Mouse (Mus musculus) lung, postnatal 0 days (tissue): Measurements from ENCODE around the gene Ttll4. TPM values are rescaled to one million over a fixed set of nuclear protein-coding genes. Genes with fewer than 3 reads are reported as not detected.
A peak's percentile ranks its signal among the peaks of the same experiment; 100 is the strongest.

ENCODE experiments used
- ATAC-seq: fragments of 200-750 bp; cut with Nextera tagmentation; 2 replicates; pipeline ENCODE4 v1.8.0; 2017; ENCODE audit warnings: moderate library complexity
- DNase-seq: peaks from one replicate; pipeline ENCODE4 v3.0.0-alpha.2; 2016; ENCODE audit warnings: low spot score
- H3K27ac ChIP-seq: fragments of 300-500 bp; sonication (generic); 2 replicates; pipeline ENCODE4 v1.5.1; 2014; ENCODE audit warnings: antibody characterized with exemption, mild to moderate bottlenecking, low read length, mixed read lengths
- H3K27me3 ChIP-seq: fragments of 300-500 bp; sonication (generic); replicated peaks from 2 replicates; pipeline ENCODE4 v1.6.1; 2014; ENCODE audit warnings: low read length, mixed read lengths; ENCODE audit not compliant: insufficient read depth
- H3K36me3 ChIP-seq: fragments of 300-500 bp; sonication (generic); 2 replicates; pipeline ENCODE4 v1.6.1; 2014; ENCODE audit warnings: low read length, mixed read lengths; ENCODE audit not compliant: insufficient read depth
- H3K4me1 ChIP-seq: fragments of 300-500 bp; sonication (generic); 2 replicates; pipeline ENCODE4 v1.6.1; 2014; ENCODE audit warnings: antibody characterized with exemption, low read depth, low read length, mixed read lengths; ENCODE audit not compliant: insufficient read depth
- H3K4me2 ChIP-seq: fragments of 300-500 bp; sonication (generic); replicated peaks from 2 replicates; pipeline ENCODE4 v1.6.1; 2014; ENCODE audit warnings: low read depth, mild to moderate bottlenecking, low read length, moderate library complexity, mixed read lengths
- H3K4me3 ChIP-seq: fragments of 300-500 bp; sonication (generic); 2 replicates; pipeline ENCODE4 v1.5.1; 2014; ENCODE audit warnings: low read depth, low read length
- H3K9ac ChIP-seq: fragments of 300-500 bp; sonication (generic); replicated peaks from 2 replicates; pipeline ENCODE4 v1.6.1; 2014; ENCODE audit warnings: low read depth, mild to moderate bottlenecking
- H3K9me3 ChIP-seq: fragments of 300-500 bp; sonication (generic); 2 replicates; pipeline ENCODE4 v1.6.1; 2016; ENCODE audit warnings: low read length, mixed read lengths
- CTCF ChIP-seq: IDR thresholded peaks from 2 replicates; pipeline ENCODE4 v1.5.1; 2016; ENCODE audit warnings: antibody characterized with exemption, mild to moderate bottlenecking
- EP300 ChIP-seq: IDR thresholded peaks from 2 replicates; pipeline ENCODE4 v1.6.1; 2016; ENCODE audit warnings: antibody characterized with exemption, mild to moderate bottlenecking, control low read depth
- WGBS: fragments of 180-500 bp; shearing (Covaris S2); extraction: QIAGEN DNeasy Blood & Tissue Kit; methylation state at CpG from one replicate; pipeline ENCODE4 v1.1.7; 2014; 5-methylcytosine and 5-hydroxymethylcytosine counted together
- polyA plus RNA-seq: library from polyadenylated mRNA; unstranded; fragments of >200 nt; fragmentation: Nextera tagmentation; extraction: Ambion mirVana; gene quantifications from 2 replicates; pipeline ENCODE4 v1.2.1, GENCODE M21; 2015

Gene Ttll4
- polyA plus RNA-seq, 1 experiment from 2014 or later: 4.2 TPM

DNA sequence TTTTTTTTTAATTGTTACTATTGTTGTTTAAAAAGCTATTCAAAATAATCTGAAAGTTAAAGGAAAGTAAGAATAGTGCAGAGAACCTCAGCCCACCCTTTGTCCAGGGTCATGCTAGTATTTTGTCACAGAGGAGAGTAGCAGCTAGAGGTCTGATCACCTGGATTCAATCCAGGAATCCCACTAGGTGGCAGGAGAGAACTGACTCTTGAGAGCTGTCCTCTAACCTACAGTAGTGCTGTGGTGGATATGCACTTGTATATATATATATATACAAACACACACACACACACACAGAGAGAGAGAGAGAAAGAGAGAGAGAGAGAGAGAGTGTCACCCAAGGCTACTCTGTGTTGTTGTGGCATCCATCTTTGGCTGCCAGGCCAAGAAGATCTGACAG is 17.6 kb upstream of the Ttll4 start:
- TF ChIP-seq EP300 (no peak), CTCF (peak; percentile 58)
- no peaks in the 10 kb centered on the region for H3K4me1 ChIP-seq
- ATAC-seq (peak; percentile 46; the same call in 1 of the 2 replicates), DNase-seq (peak; percentile 50)
- no peaks in the 10 kb centered on the region for H3K36me3 ChIP-seq
- H3K9me3 ChIP-seq: no peaks in the 10 kb centered on the region
- H3K9ac ChIP-seq: no peak overlapping the region
- H3K27me3 ChIP-seq: no peaks in the 10 kb centered on the region
- no peak overlapping the region for H3K4me3 ChIP-seq
- no peak overlapping the region for H3K27ac ChIP-seq
- H3K4me2 ChIP-seq: no peak overlapping the region

DNA sequence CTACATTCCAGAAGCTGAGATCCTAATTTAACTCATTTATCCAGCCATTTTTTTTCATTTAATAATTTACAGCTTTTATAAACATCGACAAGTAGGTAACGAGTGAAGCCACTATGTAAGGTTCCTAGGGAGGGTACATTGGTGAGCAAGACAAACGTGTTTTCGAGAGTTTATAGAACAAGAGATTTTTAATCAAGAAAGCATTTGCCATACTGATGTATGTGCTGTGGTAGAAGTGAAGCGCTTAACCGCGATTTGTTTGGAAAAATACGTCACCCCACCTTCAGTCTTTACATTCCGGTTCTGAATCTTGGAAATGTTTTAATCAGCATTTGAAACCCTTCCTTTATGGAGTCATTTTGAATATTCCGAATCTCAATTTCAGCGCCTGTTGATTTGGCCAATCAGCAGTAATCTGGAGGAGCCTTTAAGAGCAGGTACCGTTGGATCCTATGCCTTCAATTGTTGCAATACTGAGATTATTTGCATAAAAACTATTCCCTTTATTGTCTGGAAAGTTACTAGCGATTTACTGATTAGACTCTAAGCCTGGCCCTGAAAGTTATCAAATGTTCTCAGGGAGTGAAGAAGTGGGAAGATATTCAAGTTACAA is 814 bp downstream of the Ttll4 start:
- TF ChIP-seq EP300: no peak
- TF ChIP-seq CTCF: no peak
- peak overlapping the region; percentile 71 for H3K4me2 ChIP-seq
- H3K4me3 ChIP-seq: peak overlapping the region; percentile 64
- peak overlapping the region; percentile 56 for H3K9ac ChIP-seq
- no peaks in the 10 kb centered on the region for H3K9me3 ChIP-seq
- H3K27me3 ChIP-seq: no peaks in the 10 kb centered on the region
- H3K27ac ChIP-seq: peak overlapping the region; percentile 43; the same call in 1 of the 2 replicates
- H3K4me1 ChIP-seq: peaks cover 8% of the 10 kb centered on the region; the same call in 1 of the 2 replicates
- DNase-seq (no peak), ATAC-seq (no peak)
- H3K36me3 ChIP-seq: no peaks in the 10 kb centered on the region
- WGBS: 3% methylated on average over 13 of the region's 13 CpGs

DNA sequence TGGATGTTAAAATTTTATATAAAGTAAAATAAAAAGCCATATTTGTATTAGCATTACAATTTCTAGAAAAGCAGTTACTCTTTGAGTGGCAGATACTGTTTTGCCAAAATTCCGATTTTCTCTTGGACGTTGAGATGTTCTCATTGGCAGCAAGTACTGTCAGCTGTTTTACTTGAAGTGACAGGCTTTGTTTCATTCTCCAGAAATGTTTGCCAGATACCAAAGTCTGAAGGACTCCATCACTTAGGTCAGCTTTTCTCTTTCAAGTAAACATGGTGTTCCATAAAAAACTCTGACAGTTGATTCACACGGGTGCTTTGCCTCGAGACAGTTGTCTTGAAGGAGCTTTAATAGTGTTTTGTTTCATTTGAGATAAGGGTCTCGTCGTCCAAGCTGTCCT is 3.6 kb downstream of the Ttll4 start:
- Histone ChIP-seq H3K27me3 (no peaks in the 10 kb centered on the region), H3K4me1 (peaks cover 8% of the 10 kb centered on the region; the same call in 1 of the 2 replicates), H3K36me3 (no peaks in the 10 kb centered on the region), H3K4me2 (no peak overlapping the region), H3K9me3 (no peaks in the 10 kb centered on the region), H3K27ac (no peak overlapping the region), H3K9ac (no peak overlapping the region), H3K4me3 (no peak overlapping the region)
- 28% methylated on average over 6 of the region's 6 CpGs for WGBS
- DNase-seq (peak; percentile 53), ATAC-seq (no peak)
- TF ChIP-seq EP300 (no peak), CTCF (no peak)

DNA sequence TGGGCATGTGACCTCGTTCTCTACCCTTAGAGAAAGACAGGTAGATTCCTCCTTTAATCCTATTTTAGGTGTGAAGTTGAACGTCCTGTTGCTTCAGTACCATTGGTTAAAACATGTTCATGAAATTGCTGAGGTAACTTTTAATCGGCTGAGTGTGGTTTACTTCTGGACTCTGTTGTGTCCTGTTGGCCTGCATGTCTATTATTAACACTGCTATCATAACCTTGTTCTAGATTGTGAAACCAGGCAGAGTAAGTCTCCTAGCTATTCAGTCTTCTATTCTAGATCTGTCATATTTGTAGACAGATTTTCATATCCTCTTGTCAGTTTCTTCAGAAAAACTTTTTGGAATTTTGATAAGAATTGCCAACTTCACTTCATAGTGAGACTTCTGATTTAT is 6.8 kb downstream of the Ttll4 start:
- Histone ChIP-seq H3K27ac (no peak overlapping the region), H3K4me3 (no peak overlapping the region), H3K27me3 (no peaks in the 10 kb centered on the region), H3K4me1 (peaks cover 4% of the 10 kb centered on the region; the same call in 1 of the 2 replicates), H3K9ac (no peak overlapping the region), H3K9me3 (no peaks in the 10 kb centered on the region), H3K36me3 (0 out of 2 replicates have a peak, but pooled peaks cover 3% of the 10 kb centered on the region), H3K4me2 (no peak overlapping the region)
- ATAC-seq (no peak), DNase-seq (no peak)
- WGBS: 81% methylated on average over 3 of the region's 3 CpGs
- TF ChIP-seq CTCF (no peak), EP300 (no peak)

DNA sequence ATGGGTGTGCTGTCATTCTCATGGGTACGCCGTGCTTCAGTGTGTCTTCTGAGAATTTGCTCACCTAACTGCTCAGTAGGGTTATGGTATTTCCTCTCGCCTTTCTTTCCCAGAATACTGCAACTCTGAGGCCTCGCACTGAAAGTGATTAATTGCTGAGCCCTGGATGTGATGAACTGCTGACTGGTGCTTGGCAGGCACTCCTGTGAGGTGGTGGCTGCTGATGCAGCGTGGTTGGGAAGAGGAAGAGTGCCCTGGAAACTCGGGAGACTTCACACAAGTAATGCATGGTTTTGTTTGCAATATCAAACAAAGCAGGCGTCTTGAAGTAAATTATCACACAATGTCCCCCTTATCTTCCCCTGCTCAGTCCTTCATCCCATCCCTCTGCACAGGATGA is 11.2 kb downstream of the Ttll4 start:
- Histone ChIP-seq H3K4me3 (no peak overlapping the region), H3K36me3 (0 out of 2 replicates have a peak, but pooled peaks cover 3% of the 10 kb centered on the region), H3K4me2 (no peak overlapping the region), H3K9ac (no peak overlapping the region), H3K9me3 (no peaks in the 10 kb centered on the region), H3K27me3 (no peaks in the 10 kb centered on the region), H3K4me1 (no peaks in the 10 kb centered on the region), H3K27ac (no peak overlapping the region)
- whole genome bisulfite sequencing: 57% methylated on average over 7 of the region's 7 CpGs
- TF ChIP-seq CTCF (no peak), EP300 (no peak)
- no peak for DNase-seq
- no peak for ATAC-seq

DNA sequence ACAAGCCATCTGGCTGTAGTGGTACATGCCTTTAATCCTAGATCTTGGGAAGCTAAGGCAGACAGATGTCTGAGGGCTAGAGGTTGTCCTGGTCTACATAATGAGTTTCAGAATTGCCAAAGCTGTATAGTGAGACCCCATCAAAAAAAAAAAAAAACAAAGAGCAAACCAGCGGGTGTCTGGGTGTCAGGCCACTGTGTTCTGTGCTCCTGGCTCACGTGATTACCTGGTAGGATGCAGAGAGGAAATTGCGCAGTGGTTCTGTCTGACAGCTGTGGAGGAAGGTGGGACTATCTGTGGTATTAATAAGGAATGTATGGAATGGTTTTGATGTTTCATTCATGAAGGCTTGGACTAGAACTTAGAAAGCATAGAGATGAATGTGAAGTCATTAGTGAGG is 15.3 kb downstream of the Ttll4 start:
- no peak for TF ChIP-seq CTCF
- TF ChIP-seq EP300: no peak
- Histone ChIP-seq H3K4me1 (no peaks in the 10 kb centered on the region), H3K27me3 (no peaks in the 10 kb centered on the region), H3K4me2 (no peak overlapping the region), H3K9me3 (no peaks in the 10 kb centered on the region), H3K36me3 (peaks cover 10% of the 10 kb centered on the region; the same call in 1 of the 2 replicates), H3K27ac (no peak overlapping the region), H3K9ac (no peak overlapping the region), H3K4me3 (no peak overlapping the region)
- ATAC-seq (no peak), DNase-seq (no peak)
- 94% methylated on average over 3 of the region's 3 CpGs for WGBS
